Mouse (Mus musculus): Measurements from ENCODE around the gene Slc25a44.

Gene Slc25a44

DNA sequence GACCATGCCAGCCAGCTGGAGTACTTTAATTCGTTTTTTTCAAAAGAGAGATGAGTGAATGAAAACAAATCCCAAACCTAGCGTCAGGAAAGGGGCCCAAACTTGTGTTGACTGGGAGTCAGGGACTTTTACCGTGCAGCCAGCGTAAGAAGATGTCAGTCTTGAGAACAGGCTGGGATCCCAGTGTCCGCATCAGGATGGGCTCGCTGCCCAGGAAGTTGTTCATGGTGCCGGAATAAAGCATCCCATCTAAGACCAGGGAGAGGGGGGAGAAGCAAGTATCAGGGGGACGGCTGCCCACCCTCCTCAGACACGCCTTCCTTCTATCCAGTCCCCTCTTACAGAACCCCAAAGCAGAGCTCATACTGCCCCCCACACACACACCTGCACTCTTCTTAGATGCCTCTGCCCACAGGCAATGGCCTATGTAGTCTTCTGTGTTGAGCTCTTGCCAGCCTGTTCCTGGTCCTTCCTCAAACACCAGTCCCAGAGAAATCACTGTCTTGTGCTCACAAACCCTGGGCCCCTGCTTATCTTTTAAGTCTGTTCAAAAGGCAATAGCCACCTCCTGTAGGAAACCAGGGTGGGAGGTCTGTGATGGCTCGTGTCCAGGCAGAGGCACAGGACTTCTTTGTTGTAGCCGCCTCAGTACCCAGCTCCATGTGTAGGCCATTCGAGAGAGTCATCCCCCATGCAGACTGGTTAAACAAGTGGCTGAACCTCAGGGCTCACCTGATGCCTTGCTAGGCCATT lies 25.6 kb upstream of the Slc25a44 start:
- 57% methylated on average over 12 of the region's 12 CpGs for WGBS

- 49% methylated on average over 21 of the region's 21 CpGs for WGBS
Measured at GRCm38 (mm10) chr3:88449395-88450023, 24.6 kb upstream of the Slc25a44 start.

- 94% methylated on average over 8 of the region's 8 CpGs for WGBS
Measured at GRCm38 (mm10) chr3:88448443-88448842, 23.5 kb upstream of the Slc25a44 start.

- 80% methylated on average over 8 of the region's 8 CpGs for WGBS
Measured at GRCm38 (mm10) chr3:88447676-88448183, 22.8 kb upstream of the Slc25a44 start.

- WGBS: 45% methylated on average over 8 of the region's 8 CpGs
Measured at GRCm38 (mm10) chr3:88446471-88447123, 21.7 kb upstream of the Slc25a44 start.

- 74% methylated on average over 7 of the region's 7 CpGs for WGBS
Measured at GRCm38 (mm10) chr3:88442888-88443287, 17.9 kb upstream of the Slc25a44 start.

- WGBS: 86% methylated on average over 12 of the region's 12 CpGs
Measured at GRCm38 (mm10) chr3:88442488-88442887, 17.5 kb upstream of the Slc25a44 start.

GRCm38 (mm10) chr3:88440500-88441381 lies 15.8 kb upstream of the Slc25a44 start:
- WGBS: 20% methylated on average over 27 of the region's 27 CpGs

- 46% methylated on average over 4 of the region's 4 CpGs for WGBS
Measured at GRCm38 (mm10) chr3:88439582-88439981, 14.6 kb upstream of the Slc25a44 start.

GRCm38 (mm10) chr3:88437454-88437853 lies 12.5 kb upstream of the Slc25a44 start:
- WGBS: 84% methylated on average over 10 of the region's 10 CpGs

- WGBS: 24% methylated on average over 29 of the region's 29 CpGs
Measured at GRCm38 (mm10) chr3:88436395-88437201, 11.7 kb upstream of the Slc25a44 start.

GRCm38 (mm10) chr3:88435515-88435914 lies 10.6 kb upstream of the Slc25a44 start:
- WGBS: 40% methylated on average over 10 of the region's 10 CpGs

DNA sequence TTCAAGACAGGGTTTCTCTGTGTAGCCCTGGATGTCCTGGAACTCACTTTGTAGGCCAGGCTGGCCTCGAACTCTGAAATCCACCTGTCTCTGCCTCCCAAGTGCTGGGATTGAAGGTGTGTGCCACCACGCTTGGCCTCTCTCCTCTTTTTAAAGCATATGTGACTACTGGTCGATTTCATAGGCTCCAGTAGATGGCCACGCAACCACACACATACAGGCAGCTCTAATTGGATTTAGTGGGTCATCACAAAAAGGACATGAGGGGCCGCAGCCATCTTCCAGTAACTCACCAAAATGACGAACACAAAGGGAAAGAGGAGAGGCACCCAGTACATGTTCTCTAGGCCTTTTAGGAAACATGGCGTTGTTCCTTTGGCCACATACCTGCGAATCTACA lies 3.7 kb upstream of the Slc25a44 start:
- 72% methylated on average over 8 of the region's 8 CpGs for WGBS

GRCm38 (mm10) chr3:88427342-88427905 lies 2.5 kb upstream of the Slc25a44 start:
- WGBS: 73% methylated on average over 4 of the region's 4 CpGs

GRCm38 (mm10) chr3:88425708-88426420 lies 925 bp upstream of the Slc25a44 start:
- WGBS: 79% methylated on average over 10 of the region's 10 CpGs

- 22% methylated on average over 2 of the region's 2 CpGs for WGBS
Measured at GRCm38 (mm10) chr3:88425330-88425689, 371 bp upstream of the Slc25a44 start.

- 21% methylated on average over 9 of the region's 9 CpGs for WGBS
Measured at GRCm38 (mm10) chr3:88422020-88422720, 2.8 kb downstream of the Slc25a44 start.

GRCm38 (mm10) chr3:88420771-88421170 lies 4.2 kb downstream of the Slc25a44 start:
- 97% methylated on average over 19 of the region's 19 CpGs for WGBS

DNA sequence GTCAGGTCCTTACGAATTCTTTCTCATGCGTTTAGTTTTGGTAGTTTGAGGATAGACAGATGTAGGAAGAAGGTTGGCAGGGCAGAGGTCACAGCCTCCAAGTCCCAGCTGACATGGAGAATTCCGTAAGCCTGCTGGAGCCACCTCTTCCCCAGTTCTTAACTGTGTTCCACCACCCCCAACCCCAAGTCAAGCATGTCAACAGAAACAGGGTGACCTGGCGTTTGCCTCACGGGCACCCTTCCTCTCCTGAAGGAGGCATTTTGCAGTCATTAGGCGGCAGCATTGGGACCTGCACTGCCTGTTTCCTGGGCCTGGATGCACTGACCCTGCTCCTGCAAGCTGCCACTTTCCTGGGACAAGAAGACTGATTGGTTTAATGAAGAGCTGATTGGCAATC lies 6.9 kb downstream of the Slc25a44 start:
- WGBS: 85% methylated on average over 6 of the region's 6 CpGs

Measured in cerebral cortex, adult 2 months (tissue).